Mouse (Mus musculus) embryonic facial prominence, embryonic 11.5 days (tissue): ENCODE measurements around the gene Rpp25l. TPM values are rescaled to one million over a fixed set of nuclear protein-coding genes. Genes with fewer than 3 reads are reported as not detected.
A peak's percentile ranks its signal among the peaks of the same experiment; 100 is the strongest.

Experiments used
- ATAC-seq: fragments of 200-750 bp; cut with Nextera tagmentation; replicated peaks from 2 replicates; pipeline ENCODE4 v1.8.0; 2017; ENCODE audit warnings: low read depth; ENCODE audit not compliant: insufficient number of reproducible peaks, low FRiP score, low TSS enrichment
- DNase-seq: peaks from one replicate; pipeline ENCODE4 v3.0.0-alpha.2; 2015; ENCODE audit warnings: low spot score
- H3K27ac ChIP-seq: fragments of 300-500 bp; sonication (generic); replicated peaks from 2 replicates; pipeline ENCODE4 v1.5.1; 2014; ENCODE audit warnings: mild to moderate bottlenecking, low read depth, low read length, control low read depth
- H3K27me3 ChIP-seq: fragments of 300-500 bp; sonication (generic); 2 replicates; pipeline ENCODE4 v1.6.1; 2014; ENCODE audit warnings: mild to moderate bottlenecking, low read length, moderate library complexity, mixed read lengths; ENCODE audit not compliant: control insufficient read depth, insufficient read depth
- H3K36me3 ChIP-seq: fragments of 300-500 bp; sonication (generic); replicated peaks from 2 replicates; pipeline ENCODE4 v1.6.1; 2014; ENCODE audit warnings: low read depth, mild to moderate bottlenecking, low read length, moderate library complexity, mixed read lengths; ENCODE audit not compliant: control insufficient read depth, insufficient read depth
- H3K4me1 ChIP-seq: fragments of 300-500 bp; sonication (generic); 2 replicates; pipeline ENCODE4 v1.6.1; 2014; ENCODE audit warnings: low read length, mixed read lengths; ENCODE audit not compliant: control insufficient read depth, insufficient read depth
- H3K4me2 ChIP-seq: fragments of 300-500 bp; sonication (generic); 2 replicates; pipeline ENCODE4 v1.6.1; 2014; ENCODE audit warnings: low read depth, mild to moderate bottlenecking, control low read depth, low read length, moderate library complexity
- H3K4me3 ChIP-seq: fragments of 300-500 bp; sonication (generic); 2 replicates; pipeline ENCODE4 v1.5.1; 2014; ENCODE audit warnings: low read depth, low read length, control low read depth
- H3K9ac ChIP-seq: fragments of 300-500 bp; sonication (generic); replicated peaks from 2 replicates; pipeline ENCODE4 v1.6.1; 2014; ENCODE audit warnings: mild to moderate bottlenecking, control low read depth, low read length
- H3K9me3 ChIP-seq: fragments of 300-500 bp; sonication (generic); replicated peaks from 2 replicates; pipeline ENCODE4 v1.6.1; 2016; ENCODE audit warnings: mild to moderate bottlenecking, low read length, inconsistent platforms, mixed read lengths; ENCODE audit not compliant: control insufficient read depth
- WGBS: fragments of 180-500 bp; shearing (Covaris S2); extraction: QIAGEN DNeasy Blood & Tissue Kit; methylation state at CpG from one replicate; pipeline ENCODE4 v1.1.7; 2014; 5-methylcytosine and 5-hydroxymethylcytosine counted together
- polyA plus RNA-seq: library from polyadenylated mRNA; unstranded; fragments of >200 nt; fragmentation: Nextera tagmentation; extraction: Ambion mirVana; gene quantifications from 2 replicates; pipeline ENCODE4 v1.2.1, GENCODE M21; 2014

Gene Rpp25l
- polyA plus RNA-seq, 1 experiment from 2014 or later = 89.4 TPM

- H3K27ac ChIP-seq = no peak overlapping the region
- no peaks in the 10 kb centered on the region; the same call in 1 of the 2 replicates for H3K27me3 ChIP-seq
- peaks cover 3% of the 10 kb centered on the region; the same call in 1 of the 2 replicates for H3K36me3 ChIP-seq
- H3K9me3 ChIP-seq = no peaks in the 10 kb centered on the region
- H3K4me1 ChIP-seq = peaks cover 10% of the 10 kb centered on the region
- no peak for DNase-seq
- 81% methylated on average over 18 of the region's 18 CpGs for WGBS
- no peak overlapping the region for H3K4me2 ChIP-seq
- H3K9ac ChIP-seq = no peak overlapping the region
- H3K4me3 ChIP-seq = no peak overlapping the region
- ATAC-seq = no peak
Observed at GRCm38 (mm10) chr4:41670836-41671235, 42.5 kb downstream of the Rpp25l start.

- WGBS = 74% methylated on average over 11 of the region's 11 CpGs
- no peak overlapping the region for H3K4me3 ChIP-seq
- no peak overlapping the region for H3K27ac ChIP-seq
- no peak overlapping the region for H3K9ac ChIP-seq
- H3K27me3 ChIP-seq = no peaks in the 10 kb centered on the region; the same call in 1 of the 2 replicates
- DNase-seq (no peak), ATAC-seq (no peak)
- H3K36me3 ChIP-seq = peaks cover 3% of the 10 kb centered on the region; the same call in 1 of the 2 replicates
- H3K4me2 ChIP-seq = no peak overlapping the region
- H3K9me3 ChIP-seq = no peaks in the 10 kb centered on the region
- H3K4me1 ChIP-seq = peaks cover 26% of the 10 kb centered on the region
Observed at GRCm38 (mm10) chr4:41666646-41667045, 46.7 kb downstream of the Rpp25l start.

GRCm38 (mm10) chr4:41665009-41665675 lies 48.2 kb downstream of the Rpp25l start:
- Histone ChIP-seq H3K9me3 (no peaks in the 10 kb centered on the region), H3K4me1 (peaks cover 35% of the 10 kb centered on the region), H3K4me3 (no peak overlapping the region), H3K4me2 (no peak overlapping the region; the same call in none of the 2 replicates), H3K9ac (peak overlapping the region; percentile 37; the same call in 1 of the 2 replicates), H3K36me3 (peaks cover 3% of the 10 kb centered on the region; the same call in 1 of the 2 replicates), H3K27me3 (no peaks in the 10 kb centered on the region; the same call in 1 of the 2 replicates), H3K27ac (peak overlapping the region; percentile 32)
- 5% methylated on average over 6 of the region's 8 CpGs for WGBS
- ATAC-seq (0 out of 2 replicates have a peak, but pooled peaks have one; percentile 30), DNase-seq (peak; percentile 43)

- no peak for DNase-seq
- no peaks in the 10 kb centered on the region; the same call in 1 of the 2 replicates for H3K27me3 ChIP-seq
- H3K4me2 ChIP-seq = no peak overlapping the region
- H3K9ac ChIP-seq = no peak overlapping the region
- H3K4me1 ChIP-seq = peaks cover 35% of the 10 kb centered on the region
- H3K27ac ChIP-seq = peak overlapping the region; percentile 32; the same call in 1 of the 2 replicates
- no peak for ATAC-seq
- 28% methylated on average over 7 of the region's 7 CpGs for WGBS
- peaks cover 3% of the 10 kb centered on the region; the same call in 1 of the 2 replicates for H3K36me3 ChIP-seq
- no peaks in the 10 kb centered on the region for H3K9me3 ChIP-seq
- H3K4me3 ChIP-seq = no peak overlapping the region
Observed at GRCm38 (mm10) chr4:41664533-41664932, 48.8 kb downstream of the Rpp25l start.

- ATAC-seq (no peak), DNase-seq (peak; percentile 42)
- Histone ChIP-seq H3K27me3 (no peaks in the 10 kb centered on the region; the same call in 1 of the 2 replicates), H3K9me3 (no peaks in the 10 kb centered on the region), H3K4me1 (peaks cover 40% of the 10 kb centered on the region), H3K4me3 (no peak overlapping the region), H3K36me3 (peaks cover 3% of the 10 kb centered on the region; the same call in 1 of the 2 replicates), H3K27ac (no peak overlapping the region), H3K9ac (no peak overlapping the region), H3K4me2 (peak overlapping the region; percentile 7; the same call in 1 of the 2 replicates)
- 22% methylated on average over 9 of the region's 9 CpGs for WGBS
Observed at GRCm38 (mm10) chr4:41663614-41664013, 49.7 kb downstream of the Rpp25l start.

GRCm38 (mm10) chr4:41662723-41663122 lies 50.6 kb downstream of the Rpp25l start:
- Histone ChIP-seq H3K4me2 (no peak overlapping the region), H3K9ac (no peak overlapping the region), H3K36me3 (peaks cover 2% of the 10 kb centered on the region; the same call in 1 of the 2 replicates), H3K27ac (no peak overlapping the region), H3K4me3 (no peak overlapping the region), H3K9me3 (no peaks in the 10 kb centered on the region), H3K4me1 (peaks cover 40% of the 10 kb centered on the region), H3K27me3 (no peaks in the 10 kb centered on the region; the same call in 1 of the 2 replicates)
- DNase-seq (no peak), ATAC-seq (no peak)
- 63% methylated on average over 11 of the region's 11 CpGs for WGBS

Other genes with a start within 250 kb of the Rpp25l start
- 8.7 and 10.1 TPM in 2 replicates for gene Kif24, start 248.6 kb downstream of the Rpp25l start, polyA plus RNA-seq
- gene Nudt2, start 248.4 kb downstream of the Rpp25l start, polyA plus RNA-seq = 59.7 and 62.3 TPM in 2 replicates
- 9.7 and 11.4 TPM in 2 replicates for gene AI464131, start 210.5 kb downstream of the Rpp25l start, polyA plus RNA-seq
- gene 1110017D15Rik, start 196.2 kb downstream of the Rpp25l start, polyA plus RNA-seq = 6.3 and 6.4 TPM in 2 replicates
- gene Fam219a, start 144.0 kb downstream of the Rpp25l start, polyA plus RNA-seq = 2.3 and 4.3 TPM in 2 replicates
- 0.21 and 1.5 TPM in 2 replicates for gene Dnaic1, start 143.8 kb downstream of the Rpp25l start, polyA plus RNA-seq
- 19.9 and 24.5 TPM in 2 replicates for gene Enho, start 73.2 kb downstream of the Rpp25l start, polyA plus RNA-seq
- 8.8 and 9.8 TPM in 2 replicates for gene Cntfr, start 16.4 kb downstream of the Rpp25l start, polyA plus RNA-seq
- 199 and 201 TPM in 2 replicates for gene Il11ra1, start 13.5 kb downstream of the Rpp25l start, polyA plus RNA-seq
- gene Dctn3, start 9.6 kb upstream of the Rpp25l start, polyA plus RNA-seq = 119 and 128 TPM in 2 replicates
- gene Arid3c, start 17.6 kb upstream of the Rpp25l start, polyA plus RNA-seq = 0.42 TPM in 1 of 2 replicates, not detected in the other
- gene Galt, start 41.7 kb upstream of the Rpp25l start, polyA plus RNA-seq = 35.1 and 37.5 TPM in 2 replicates
- gene Sigmar1, start 42.6 kb upstream of the Rpp25l start, polyA plus RNA-seq = 73.4 and 83.8 TPM in 2 replicates
- 47.7 and 49.3 TPM in 2 replicates for gene Ccl27a, start 60.7 kb upstream of the Rpp25l start, polyA plus RNA-seq
- 5.2 and 9.4 TPM in 2 replicates for gene Gm21541, start 190.1 kb upstream of the Rpp25l start, polyA plus RNA-seq
- gene Gm20878, start 228.0 kb upstream of the Rpp25l start, polyA plus RNA-seq = 1.5 and 2.0 TPM in 2 replicates